Mouse (Mus musculus) retina, embryonic 14.5 days (tissue): ENCODE data around the gene Il13.

Experiments used
- DNase-seq: peaks from one replicate; pipeline ENCODE4 v3.0.0-alpha.2; 2015; ENCODE audit warnings: low spot score

Il13 gene

GRCm38 (mm10) chr11:53584849-53585248 is 49.7 kb downstream of the Il13 start:
- DNase-seq: peak; percentile 71

- DNase-seq: no peak
Observed at GRCm38 (mm10) chr11:53583151-53583550, 51.4 kb downstream of the Il13 start.
